Comparison of ENCODE assay signal across 11 mouse cellular contexts in genomic region chr13:43765293-43765814, GRCm38 (mm10). TPM values are rescaled to one million over a fixed set of nuclear protein-coding genes. Genes with fewer than 3 reads are reported as not detected.
DNase-seq lines count a peak whose midpoint lies in the region; ATAC-seq and TF ChIP-seq lines count a peak whose summit lies in the region.
"Had no signal": no experiment of that assay in that cellular context is flagged by ENCODE, and none has a peak within 500 bp of the region (broad histone marks: within the 10 kb centered on the region; RNA-seq: fewer than 3 reads in every experiment).

No protein-coding gene starts in this region.

- ATAC-seq in liver, embryonic 11.5 days (replicated peaks; ENCODE audit: low FRiP score): no peak
- peak; percentile 93 for ATAC-seq in common myeloid progenitor, adult 5-6 weeks (replicated peaks; ENCODE audit: low read depth, poor library complexity, severe bottlenecking)
- peak; percentile 92 for ATAC-seq in megakaryocyte progenitor cell, adult 5-6 weeks (replicated peaks; ENCODE audit: poor library complexity)
- ATAC-seq: midbrain, embryonic 16.5 days had no signal

- H3K27ac ChIP-seq in liver, adult 2 months (replicated peaks; ENCODE audit: insufficient read depth, low read depth, low read length): no peak overlapping the region
- H3K27ac ChIP-seq in liver, embryonic 11.5 days (ENCODE audit: low read depth, low read length): no peak overlapping the region
- H3K27ac ChIP-seq: liver, embryonic 13.5 days had no signal

- no peaks in the 10 kb centered on the region for H3K4me1 ChIP-seq in liver, adult 2 months (ENCODE audit: control insufficient read depth, insufficient read depth, low read length)
- H3K4me1 ChIP-seq in liver, embryonic 11.5 days (replicated peaks; ENCODE audit: control insufficient read depth, insufficient read depth, low read length): no peaks in the 10 kb centered on the region
- H3K4me1 ChIP-seq: liver, embryonic 13.5 days had no signal

- TF ChIP-seq CTCF in liver, adult 2 months (IDR thresholded peaks at IDR 0.05; ENCODE audit: low read depth, low read length): no peak

- no peaks in the 10 kb centered on the region for H3K9me3 ChIP-seq in liver, embryonic 11.5 days (ENCODE audit: control insufficient read depth, low read length)
- H3K9me3 ChIP-seq: liver, embryonic 13.5 days had no signal

- H3K36me3 ChIP-seq in liver, adult 2 months (ENCODE audit: control insufficient read depth, insufficient read depth, low read length): no peaks in the 10 kb centered on the region
- H3K36me3 ChIP-seq in liver, embryonic 11.5 days (ENCODE audit: control insufficient read depth, insufficient read depth, low read length): no peaks in the 10 kb centered on the region
- H3K36me3 ChIP-seq in splenic B cell, adult 2 months (ENCODE audit: control insufficient read depth, insufficient read depth, low read length, poor library complexity, severe bottlenecking): no peaks in the 10 kb centered on the region
- H3K36me3 ChIP-seq: liver, embryonic 13.5 days had no signal

- intact Hi-C loops in left cerebral cortex, postnatal 25 days (cut with DNase I): no loop called here

- no peak for TF ChIP-seq POLR2A in liver, adult 2 months (IDR thresholded peaks at IDR 0.05; ENCODE audit: extremely low read depth, insufficient read depth, low read length)

- no peak overlapping the region for H3K4me3 ChIP-seq in liver, adult 2 months (ENCODE audit: insufficient read depth, low read depth, low read length)
- H3K4me3 ChIP-seq in liver, embryonic 11.5 days (ENCODE audit: low read depth, low read length): no peak overlapping the region
- H3K4me3 ChIP-seq: liver, embryonic 13.5 days had no signal

- no peak overlapping the region for H3K9ac ChIP-seq in liver, adult 2 months (ENCODE audit: low read depth, low read length)
- H3K9ac ChIP-seq in liver, embryonic 11.5 days (ENCODE audit: low read depth, low read length): no peak overlapping the region
- H3K9ac ChIP-seq: liver, embryonic 13.5 days had no signal

- H3K79me2 ChIP-seq in liver, adult 2 months (ENCODE audit: control insufficient read depth, insufficient read depth, low read length): no peaks in the 10 kb centered on the region

- no peaks in the 10 kb centered on the region for H3K27me3 ChIP-seq in liver, adult 2 months (ENCODE audit: control insufficient read depth, insufficient read depth, low read length)
- no peaks in the 10 kb centered on the region for H3K27me3 ChIP-seq in liver, embryonic 11.5 days (replicated peaks; ENCODE audit: control insufficient read depth, insufficient read depth, low read length)
- no peaks in the 10 kb centered on the region for H3K27me3 ChIP-seq in splenic B cell, adult 2 months (ENCODE audit: control insufficient read depth, insufficient read depth, low read length, poor library complexity, severe bottlenecking)
- H3K27me3 ChIP-seq: liver, embryonic 13.5 days had no signal

- DNase-seq in liver, adult 2 months (ENCODE audit: extremely low read depth, low read depth, low spot score): peak; percentile 30
- no peak for DNase-seq in liver, embryonic 11.5 days (ENCODE audit: low spot score)
- DNase-seq in splenic B cell, adult 2 months (ENCODE audit: low read depth, low spot score): peak; percentile 99
- DNase-seq in cerebellum, adult 9-11 months: no peak
- DNase-seq in left cerebral cortex, postnatal 25 days (ENCODE audit: low spot score in 2 of 2): no peak
- DNase-seq: cerebellum, postnatal 10 days; layer of hippocampus, postnatal 36 days; liver, embryonic 13.5 days had no signal

- H3K4me2 ChIP-seq in liver, embryonic 11.5 days: no peak overlapping the region
- H3K4me2 ChIP-seq: liver, embryonic 13.5 days had no signal

- WGBS in liver, adult 2 months: 83% methylated on average over 11 of the region's 11 CpGs
- 46% methylated on average over 11 of the region's 11 CpGs for WGBS in liver, embryonic 11.5 days

RNA-seq across cellular contexts. Expression of gene Cd83, which starts 19.2 kb away (rescaled TPM):
- total RNA-seq in liver, adult 2 months (2014; rRNA removed): 3.8 and 4.4 TPM in 2 replicates
- 0.40 and 0.73 TPM in 2 replicates for polyA plus RNA-seq in liver, adult 2 months (2012; rRNA removed)
- 1.3 and 1.8 TPM in 2 replicates for polyA plus RNA-seq in liver, embryonic 11.5 days (2014; fragmentation: Nextera tagmentation; extraction: Ambion mirVana)
- 0.68 TPM in 1 of 2 replicates, not detected in the other for total RNA-seq in common myeloid progenitor, adult 5-6 weeks (2017)
- total RNA-seq in megakaryocyte progenitor cell, adult 5-6 weeks (2015): 0.88 TPM in 1 of 2 replicates, not detected in the other
- 0.37 TPM in 1 of 2 replicates, not detected in the other for total RNA-seq in megakaryocyte progenitor cell, adult 5-6 weeks (2017)
- total RNA-seq in left cerebral cortex, postnatal 25 days (2021): 1 to 10 TPM; 8.2 to 8.7 TPM

Comparison
In these comparisons a context has a peak if more than half of its experiments do, and no peak if none do; other contexts are left out.
1. DNase-seq: peak in liver, adult 2 months (single experiment) and splenic B cell, adult 2 months (single experiment); none in liver, embryonic 11.5 days (single experiment), cerebellum, adult 9-11 months (single experiment) and left cerebral cortex, postnatal 25 days (0 of 2).